Mouse (Mus musculus): ENCODE measurements at regions not wholly inside any gene's neighbourhood (a gene's known extent, or its start where the extent isn't known, plus 50 kb on each side); places are given as distances from the start of the nearest gene placed in this dataset.
"Not testable (repeated sequence)": the region's sequence is repeated elsewhere in the genome, so short reads cannot be mapped to it uniquely, and the experiment has no call there.

DNA sequence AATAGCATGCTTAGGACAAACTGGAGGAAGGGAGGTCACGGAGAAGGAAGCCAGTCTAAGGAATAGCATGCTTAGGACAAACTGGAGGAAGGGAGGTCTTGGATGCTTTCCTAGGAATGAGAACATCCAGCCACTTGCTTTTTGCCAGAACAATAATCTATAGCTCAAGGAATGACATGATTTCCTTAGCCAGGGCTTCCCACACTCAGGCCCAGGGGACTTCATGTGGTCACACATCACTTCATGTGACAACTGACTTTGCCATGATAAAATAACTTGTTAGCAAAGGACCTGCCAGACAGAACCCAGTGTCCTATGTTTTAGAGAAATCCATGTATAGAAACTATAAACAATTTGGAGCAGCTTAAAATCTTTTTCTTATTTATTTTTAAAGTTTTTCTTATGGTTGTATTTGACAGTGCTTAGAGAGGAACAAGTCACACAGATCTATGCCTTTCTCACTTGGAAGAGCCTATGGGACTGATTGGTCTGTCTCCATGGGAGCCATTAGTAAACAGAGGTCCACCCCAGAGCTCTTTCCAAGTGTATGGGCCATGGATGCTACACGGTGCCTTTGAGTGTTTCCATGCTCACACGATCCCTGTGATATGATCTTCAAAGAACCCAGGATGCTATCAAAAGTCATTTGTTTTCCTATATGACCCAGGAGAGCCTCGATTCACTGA is 153.3 kb upstream of the Unc93a2 start:
- no peak for DNase-seq (ENCODE audit: low read depth, low spot score)

DNA sequence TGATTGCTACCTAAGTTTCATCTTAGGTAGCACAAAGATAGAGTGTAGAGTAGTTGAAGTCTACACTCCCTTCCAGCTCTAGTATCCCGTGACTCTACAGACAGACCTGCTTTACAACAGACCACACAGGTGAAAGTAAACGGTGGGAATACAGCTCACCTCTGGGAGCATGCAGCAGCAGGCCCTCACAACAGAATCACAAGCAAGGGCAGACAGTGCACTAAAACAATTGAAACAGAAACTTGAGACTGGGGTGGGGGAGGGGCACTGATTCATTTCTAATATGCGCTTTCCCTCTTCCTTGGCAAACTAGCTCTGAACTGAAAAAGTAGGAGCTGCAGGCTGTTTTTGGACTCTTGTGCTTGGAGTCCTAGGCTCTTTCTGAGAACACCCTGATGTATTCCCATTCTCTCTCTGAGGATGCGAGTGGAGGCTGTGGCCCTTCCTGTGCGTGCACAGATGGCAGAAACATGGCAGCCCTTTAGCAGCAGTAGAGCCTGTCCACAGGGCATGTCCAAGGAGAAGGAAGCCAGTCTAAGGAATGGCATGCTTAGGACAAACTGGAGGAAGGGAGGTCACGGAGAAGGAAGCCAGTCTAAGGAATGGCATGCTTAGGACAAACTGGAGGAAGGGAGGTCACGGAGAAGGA is 152.5 kb upstream of the Unc93a2 start:
- no peak for DNase-seq (ENCODE audit: low read depth, low spot score)

DNA sequence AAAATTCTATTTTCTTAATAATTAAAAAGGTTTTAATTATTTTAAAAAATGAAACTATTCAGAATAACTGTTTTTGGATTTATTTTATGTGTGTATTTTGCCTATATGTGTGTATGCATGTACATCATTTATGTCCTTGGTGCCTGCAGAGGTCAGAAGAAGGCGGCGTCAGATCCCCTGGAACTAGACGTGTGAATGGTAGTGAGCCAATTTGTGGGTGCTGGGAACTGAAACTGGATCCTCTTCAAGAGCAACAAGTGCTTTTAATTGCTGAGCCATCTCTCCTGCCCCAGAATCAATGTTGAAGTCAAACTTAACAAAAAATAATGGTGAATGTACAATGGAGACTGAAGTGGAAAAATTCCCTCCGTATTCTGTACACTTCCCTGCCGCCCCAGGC is 151.9 kb upstream of the Unc93a2 start:
- no peak for DNase-seq (ENCODE audit: low read depth, low spot score)

DNA sequence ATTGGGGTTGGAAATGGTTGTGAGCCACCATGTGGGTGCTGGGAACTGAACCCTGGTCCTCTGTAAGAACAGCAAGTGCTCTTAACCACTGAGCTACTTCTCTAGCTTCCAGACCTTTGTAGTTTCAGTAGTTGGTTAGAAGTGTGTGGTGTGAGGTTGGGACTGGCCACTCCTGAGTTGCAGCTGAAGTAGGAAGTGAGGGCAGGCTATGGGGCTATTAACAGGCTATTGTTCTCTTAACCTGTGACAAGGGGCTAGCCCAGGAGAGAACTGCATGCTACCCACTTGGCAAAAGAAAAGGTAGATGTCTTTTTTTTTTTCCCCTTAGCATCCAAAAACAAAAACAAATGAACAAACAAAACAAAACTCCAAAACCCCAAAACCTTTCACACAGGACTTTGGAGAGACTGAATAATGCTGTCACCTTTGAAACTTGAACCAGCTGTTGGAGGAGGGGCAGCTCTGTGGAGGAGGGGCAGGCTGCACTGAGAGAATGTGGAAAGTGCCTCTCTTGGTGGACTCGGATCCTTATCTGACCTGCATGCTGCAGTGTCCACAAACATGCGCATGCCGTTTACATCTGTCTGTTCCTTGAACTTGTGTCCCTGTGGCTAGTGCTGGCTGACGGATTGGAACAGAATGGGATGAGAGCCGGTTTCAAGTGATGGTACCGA is 149.3 kb upstream of the Unc93a2 start:
- DNase-seq (ENCODE audit: low read depth, low spot score): no peak

DNA sequence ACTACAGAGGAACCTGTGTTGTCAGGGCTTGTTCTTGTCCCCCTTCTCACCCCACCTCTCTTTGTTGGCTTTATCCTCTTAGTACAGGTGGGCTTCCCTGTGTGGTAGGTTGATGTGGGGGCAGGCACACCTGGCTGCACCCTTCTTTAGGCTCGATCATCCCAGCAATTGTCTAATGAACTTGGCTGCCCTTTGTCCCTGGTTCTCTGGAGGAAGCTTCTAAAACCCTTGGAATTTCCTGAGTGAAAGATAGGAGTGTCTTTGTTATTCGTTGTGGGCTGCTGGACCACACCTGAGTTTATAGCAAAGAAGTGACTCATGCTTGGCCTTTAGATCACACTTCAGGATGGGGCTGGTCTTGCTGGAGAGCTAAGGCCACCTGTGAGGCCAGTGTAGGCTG is 148.3 kb upstream of the Unc93a2 start:
- no peak for DNase-seq (ENCODE audit: low read depth, low spot score)

DNA sequence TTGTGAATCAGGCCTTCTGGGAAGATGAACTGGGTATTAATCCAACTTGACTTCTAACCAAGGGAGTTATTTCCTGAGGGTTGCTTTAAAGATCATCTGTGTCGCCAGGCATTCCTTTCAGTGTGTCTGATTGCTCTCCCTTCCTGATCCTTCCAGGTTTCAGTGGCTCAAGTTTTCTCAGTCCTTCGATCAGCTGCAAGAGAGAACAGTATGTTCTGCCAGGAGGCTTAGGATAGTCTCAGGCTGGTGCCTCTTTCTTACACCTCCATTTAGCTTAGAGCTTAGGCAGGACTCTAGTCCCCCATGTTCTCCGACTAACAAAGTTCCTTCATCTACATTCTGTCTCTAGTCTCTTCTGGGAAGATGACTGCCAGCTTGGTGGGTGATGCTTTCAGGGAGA is 147.4 kb upstream of the Unc93a2 start:
- DNase-seq (ENCODE audit: low read depth, low spot score): no peak

DNA sequence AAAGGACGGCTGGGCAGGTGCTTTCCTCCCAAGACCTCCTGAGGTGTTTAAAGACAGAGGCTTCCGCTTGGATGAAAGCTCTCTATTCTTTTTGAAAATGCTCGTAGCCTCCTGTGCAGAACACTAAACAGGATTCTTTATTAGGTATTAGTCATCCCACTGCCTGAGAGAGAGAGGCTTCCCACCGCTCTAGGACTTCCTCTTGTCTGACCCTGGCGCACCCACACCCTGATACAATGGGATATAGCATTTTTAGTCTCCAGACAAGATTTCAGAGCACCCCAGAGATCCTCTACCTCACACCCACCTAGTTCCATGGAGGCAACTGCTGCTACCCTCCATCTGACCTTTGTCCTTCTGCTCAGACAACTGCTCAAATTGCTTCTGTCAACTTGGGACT is 144.0 kb upstream of the Unc93a2 start:
- no peak for DNase-seq (ENCODE audit: low read depth, low spot score)

DNA sequence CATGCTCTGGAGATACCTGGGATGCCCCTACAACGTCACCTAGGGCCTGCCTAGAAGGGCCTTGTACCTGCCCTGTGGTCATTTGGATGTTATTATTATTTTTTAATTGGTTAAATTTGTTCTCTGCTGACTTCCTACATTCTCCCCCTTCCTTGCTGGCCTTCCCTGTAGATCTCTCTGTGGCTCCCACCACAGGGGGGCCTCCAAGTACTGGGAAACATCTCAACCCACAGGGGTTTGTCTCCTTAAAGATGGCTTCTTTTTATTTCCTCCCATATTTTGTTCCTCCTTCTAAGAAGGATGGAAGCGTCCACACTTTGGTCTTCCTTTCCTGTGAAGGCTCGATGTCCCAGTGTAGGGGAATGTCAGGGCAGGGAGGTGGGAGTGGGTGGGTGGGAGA is 142.4 kb upstream of the Unc93a2 start:
- no peak for DNase-seq (ENCODE audit: low read depth, low spot score)

DNA sequence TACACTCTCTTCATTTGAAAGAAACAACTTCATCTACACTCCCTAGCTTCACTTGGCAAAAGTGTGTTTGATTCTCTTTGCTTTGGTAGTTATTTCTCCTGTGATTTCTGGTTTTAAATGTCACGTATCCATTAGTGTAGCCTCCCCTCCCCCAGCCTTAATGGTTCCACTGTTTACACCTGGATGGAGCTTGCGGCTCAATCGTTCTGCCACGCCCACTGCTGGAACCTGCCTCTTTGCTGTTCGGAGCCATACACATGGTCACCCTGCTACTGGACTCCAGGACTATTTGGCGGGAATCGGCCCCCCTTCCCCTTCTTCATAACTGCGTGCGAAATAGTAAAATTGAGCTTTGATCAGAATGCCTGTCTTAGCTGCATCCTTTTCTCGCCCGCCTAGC is 139.2 kb upstream of the Unc93a2 start:
- not testable (repeated sequence) for DNase-seq (ENCODE audit: low read depth, low spot score)

DNA sequence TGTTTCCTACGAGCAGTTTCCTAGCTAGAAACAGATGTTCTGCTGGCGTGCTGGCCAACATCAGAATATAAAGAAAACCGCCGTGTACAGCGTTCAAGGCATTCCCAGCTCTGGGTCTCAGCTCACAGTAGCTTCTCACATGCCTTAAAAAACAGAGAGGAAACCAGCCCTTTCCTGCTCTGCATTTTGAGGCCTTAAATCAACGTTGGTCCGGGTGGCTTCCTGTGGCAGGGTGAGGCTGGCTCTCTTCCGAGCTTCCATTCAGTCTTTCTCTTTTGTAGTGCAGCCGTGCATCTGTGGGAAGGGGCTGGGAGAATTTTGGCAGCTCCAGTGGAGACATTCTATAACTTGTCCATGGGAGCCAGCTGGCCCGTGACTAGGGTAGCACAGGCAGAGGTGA is 135.9 kb upstream of the Unc93a2 start:
- DNase-seq (ENCODE audit: low read depth, low spot score): no peak
